Mouse (Mus musculus): ENCODE measurements around the gene Samd4b.

Samd4b gene

GRCm38 (mm10) chr7:28381017-28381790 lies 216.7 kb downstream of the Samd4b start:
- in situ Hi-C loops (cut with MboI; ENCODE audit: low sequenced_read_pairs) = no loop called here

GRCm38 (mm10) chr7:28380237-28381016 lies 217.5 kb downstream of the Samd4b start, which contains the start of gene Zfp36:
TSS of gene Zfp36 (minus strand) at chr7:28380253.
- in situ Hi-C loops (cut with MboI; ENCODE audit: low sequenced_read_pairs) = no loop called here

- in situ Hi-C loops (cut with MboI; ENCODE audit: low sequenced_read_pairs) = no loop called here
Observed at GRCm38 (mm10) chr7:28378769-28379651, 218.9 kb downstream of the Samd4b start.

- in situ Hi-C loops (cut with MboI; ENCODE audit: low sequenced_read_pairs) = no loop called here
Observed at GRCm38 (mm10) chr7:28378066-28378690, 219.8 kb downstream of the Samd4b start.

- in situ Hi-C loops (cut with MboI; ENCODE audit: low sequenced_read_pairs) = no loop called here
Observed at GRCm38 (mm10) chr7:28377190-28378065, 220.5 kb downstream of the Samd4b start.

GRCm38 (mm10) chr7:28376011-28376771 lies 221.8 kb downstream of the Samd4b start:
- in situ Hi-C loops (cut with MboI; ENCODE audit: low sequenced_read_pairs) = no loop called here

GRCm38 (mm10) chr7:28375176-28375921 lies 222.6 kb downstream of the Samd4b start:
- in situ Hi-C loops (cut with MboI; ENCODE audit: low sequenced_read_pairs) = no loop called here

- in situ Hi-C loops (cut with MboI; ENCODE audit: low sequenced_read_pairs) = no loop called here
Observed at GRCm38 (mm10) chr7:28374647-28375046, 223.3 kb downstream of the Samd4b start.

- in situ Hi-C loops (cut with MboI; ENCODE audit: low sequenced_read_pairs) = no loop called here
Observed at GRCm38 (mm10) chr7:28373891-28374495, 224.0 kb downstream of the Samd4b start.

- in situ Hi-C loops (cut with MboI; ENCODE audit: low sequenced_read_pairs) = no loop called here
Observed at GRCm38 (mm10) chr7:28373131-28373581, 224.8 kb downstream of the Samd4b start.

- in situ Hi-C loops (cut with MboI; ENCODE audit: low sequenced_read_pairs) = no loop called here
Observed at GRCm38 (mm10) chr7:28372251-28373108, 225.5 kb downstream of the Samd4b start, which contains the start of gene Plekhg2. TSS of gene Plekhg2 (minus strand) at chr7:28372599.

GRCm38 (mm10) chr7:28371514-28371989 lies 226.4 kb downstream of the Samd4b start:
- in situ Hi-C loops (cut with MboI; ENCODE audit: low sequenced_read_pairs) = no loop called here

- in situ Hi-C loops (cut with MboI; ENCODE audit: low sequenced_read_pairs) = no loop called here
Observed at GRCm38 (mm10) chr7:28370977-28371513, 226.9 kb downstream of the Samd4b start.

- in situ Hi-C loops (cut with MboI; ENCODE audit: low sequenced_read_pairs) = no loop called here
Observed at GRCm38 (mm10) chr7:28370051-28370450, 227.9 kb downstream of the Samd4b start.

GRCm38 (mm10) chr7:28368276-28368920 lies 229.5 kb downstream of the Samd4b start:
- in situ Hi-C loops (cut with MboI; ENCODE audit: low sequenced_read_pairs) = no loop called here
